Mouse (Mus musculus) right cerebral cortex, postnatal 14 days (tissue): ENCODE measurements at regions not wholly inside any gene's neighbourhood (a gene's known extent, or its start where the extent isn't known, plus 50 kb on each side); places are given as distances from the start of the nearest gene placed in this dataset.

Source experiments
- DNase-seq: peaks from one replicate; pipeline ENCODE4 v3.0.0; 2022

DNA sequence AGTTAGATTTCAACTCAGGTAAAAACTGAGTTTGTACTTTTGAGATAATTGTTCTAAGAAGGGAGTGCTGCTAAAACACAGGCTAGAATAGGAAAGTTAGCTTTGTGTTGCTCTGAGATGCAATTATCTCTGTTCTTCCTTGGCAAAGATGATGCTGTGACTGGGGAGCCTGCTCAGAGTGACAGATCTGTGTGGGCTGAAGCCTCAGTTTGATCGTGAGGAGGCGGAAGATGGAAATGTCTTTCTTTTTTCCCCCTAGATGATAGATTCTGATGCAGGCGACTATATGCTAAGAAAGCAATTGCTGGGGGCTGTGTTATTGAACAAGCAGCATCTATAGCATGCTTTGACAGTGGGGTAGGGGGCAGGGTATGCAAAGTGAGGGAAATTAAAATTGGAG, 156.7 kb upstream of the Cypt15 start:
- peak; percentile 8 for DNase-seq

DNA sequence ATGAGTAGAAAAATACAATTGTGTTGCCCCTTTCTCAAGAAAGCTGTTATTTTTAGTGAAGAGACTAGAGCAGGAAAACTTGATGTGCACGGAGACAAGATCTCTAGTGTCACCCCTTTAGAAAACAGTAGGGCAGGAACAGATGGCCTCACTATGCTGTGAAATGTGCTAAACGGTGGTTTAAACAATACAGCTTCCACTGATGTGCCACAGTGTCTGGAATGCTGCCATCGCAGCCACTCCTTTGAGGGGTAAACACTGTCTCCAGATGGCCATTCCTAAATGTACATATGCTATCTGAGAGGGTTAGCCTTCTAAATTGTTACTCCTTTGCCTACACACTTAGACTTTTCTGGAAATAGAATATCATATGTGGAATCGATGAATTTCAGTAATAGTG, 116.4 kb upstream of the Cypt15 start:
- DNase-seq, result peak; percentile 15

DNA sequence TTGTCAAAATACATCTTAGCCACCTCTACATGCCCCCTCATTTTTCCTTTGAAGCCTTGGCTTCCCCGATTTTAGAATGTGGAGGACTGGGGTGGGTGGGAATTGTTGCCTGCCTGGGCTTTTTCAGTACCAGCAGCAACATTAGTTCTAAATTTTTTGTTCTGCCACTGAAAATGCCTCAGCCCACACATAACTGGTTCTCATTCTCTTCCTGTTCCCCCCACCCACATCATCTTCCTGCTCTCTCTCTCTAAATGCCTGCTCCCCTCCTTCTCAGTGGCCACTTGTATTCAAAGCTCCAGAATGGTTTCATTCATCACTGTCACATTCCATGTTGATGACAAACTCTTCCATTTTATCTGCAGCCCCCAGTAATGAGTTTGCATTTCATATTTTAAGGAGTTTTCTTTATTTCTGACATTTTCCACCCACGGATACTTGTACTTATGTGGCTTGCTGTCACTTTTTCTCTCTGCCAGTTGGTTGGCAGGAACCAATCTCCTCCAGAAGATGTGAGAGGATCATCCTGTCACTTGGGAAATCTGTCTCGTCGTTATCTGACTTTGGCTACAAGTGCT, 95.8 kb upstream of the Cypt15 start:
- no peak for DNase-seq
